Mouse (Mus musculus): Measurements from ENCODE around the gene Tmem178b.

GRCm38 (mm10) chr6:40123960-40124359 lies 250.9 kb downstream of the Tmem178b start:
- TF ChIP-seq CTCF (IDR thresholded peaks at IDR 0.05): no peak
- no peak for TF ChIP-seq POLR2A (IDR thresholded peaks at IDR 0.05; ENCODE audit: insufficient read depth, low read depth, low read length)

All from heart, adult 2 months (tissue).